Mouse (Mus musculus): Measurements from ENCODE around the gene Flt3. TPM values are rescaled to one million over a fixed set of nuclear protein-coding genes. Genes with fewer than 3 reads are reported as not detected.
A peak's percentile ranks its signal among the peaks of the same experiment; 100 is the strongest.

Gene Flt3
- polyA plus RNA-seq, 1 experiment from 2014 or later = 0.02 TPM

- H3K27ac ChIP-seq (replicated peaks) = no peak overlapping the region
- H3K4me3 ChIP-seq = no peak overlapping the region
- H3K27me3 ChIP-seq (ENCODE audit: low read depth, poor library complexity, severe bottlenecking) = peaks cover 100% of the 10 kb centered on the region
- DNase-seq (ENCODE audit: low spot score) = peak; percentile 47
- H3K36me3 ChIP-seq = no peaks in the 10 kb centered on the region
- under 1% methylated on average over 39 of the region's 39 CpGs for WGBS
- no peaks in the 10 kb centered on the region for H3K9me3 ChIP-seq (replicated peaks)
- peaks cover 10% of the 10 kb centered on the region for H3K4me1 ChIP-seq
These were observed 85.5 kb downstream of the Flt3 start for GRCm38 (mm10) chr5:147314646-147315431.

GRCm38 (mm10) chr5:147312830-147313685, 87.2 kb downstream of the Flt3 start:
- Histone ChIP-seq H3K27ac (replicated peaks) (no peak overlapping the region), H3K36me3 (no peaks in the 10 kb centered on the region), H3K4me3 (no peak overlapping the region), H3K27me3 (ENCODE audit: low read depth, poor library complexity, severe bottlenecking) (peaks cover 100% of the 10 kb centered on the region), H3K4me1 (peaks cover 10% of the 10 kb centered on the region), H3K9me3 (replicated peaks) (no peaks in the 10 kb centered on the region)
- no peak for DNase-seq (ENCODE audit: low spot score)
- WGBS = 1% methylated on average over 27 of the region's 27 CpGs

DNA sequence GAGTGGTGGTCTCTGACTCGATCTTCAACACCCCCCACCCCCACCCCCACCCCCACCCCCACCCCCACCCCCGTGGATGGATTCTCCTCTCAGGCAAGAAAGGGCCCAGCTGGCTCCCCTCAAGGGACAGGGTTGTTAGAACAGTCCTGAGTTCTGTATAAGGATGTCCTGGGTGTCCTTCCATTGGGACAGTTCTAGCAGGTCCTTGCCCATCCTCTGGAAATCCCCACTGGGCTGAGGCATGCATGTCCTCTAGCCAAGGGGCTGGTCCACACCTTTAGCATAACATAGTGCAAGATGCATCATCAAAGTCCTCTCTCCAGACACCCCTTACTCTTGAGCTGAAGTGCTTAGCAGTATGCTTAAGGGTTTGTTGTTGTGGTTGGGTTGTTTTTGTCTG, 90.5 kb downstream of the Flt3 start:
- H3K9me3 ChIP-seq (replicated peaks) = no peaks in the 10 kb centered on the region
- no peak overlapping the region for H3K4me3 ChIP-seq
- H3K27me3 ChIP-seq (ENCODE audit: low read depth, poor library complexity, severe bottlenecking) = peaks cover 100% of the 10 kb centered on the region
- H3K27ac ChIP-seq (replicated peaks) = no peak overlapping the region
- H3K4me1 ChIP-seq = peaks cover 17% of the 10 kb centered on the region
- DNase-seq (ENCODE audit: low spot score) = no peak
- H3K36me3 ChIP-seq = no peaks in the 10 kb centered on the region
- WGBS = 0% methylated on average over 2 of the region's 2 CpGs

DNA sequence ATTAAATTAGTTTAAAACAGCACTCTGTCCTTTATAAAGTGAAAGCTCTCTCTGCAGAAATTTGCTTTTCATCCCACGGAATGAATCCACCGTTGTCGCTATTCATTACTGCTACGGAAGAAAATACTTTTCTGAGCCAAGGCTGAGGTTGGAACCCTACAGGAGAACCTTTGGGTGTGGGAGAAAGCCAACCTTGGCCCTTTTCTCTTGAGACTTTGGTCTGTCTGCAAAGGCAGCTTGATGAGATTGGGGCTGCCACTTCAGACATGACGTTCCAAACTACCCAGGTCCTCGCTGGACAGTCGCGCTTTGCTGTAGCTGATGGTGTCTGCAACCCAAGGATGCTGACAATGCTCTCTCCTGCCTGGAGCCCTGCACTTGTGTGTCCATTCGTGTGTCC, 91.8 kb downstream of the Flt3 start:
- Histone ChIP-seq H3K4me3 (no peak overlapping the region), H3K27me3 (ENCODE audit: low read depth, poor library complexity, severe bottlenecking) (peaks cover 100% of the 10 kb centered on the region), H3K4me1 (peaks cover 24% of the 10 kb centered on the region), H3K36me3 (no peaks in the 10 kb centered on the region), H3K9me3 (replicated peaks) (no peaks in the 10 kb centered on the region), H3K27ac (replicated peaks) (no peak overlapping the region)
- 4% methylated on average over 9 of the region's 9 CpGs for WGBS
- no peak for DNase-seq (ENCODE audit: low spot score)

DNA sequence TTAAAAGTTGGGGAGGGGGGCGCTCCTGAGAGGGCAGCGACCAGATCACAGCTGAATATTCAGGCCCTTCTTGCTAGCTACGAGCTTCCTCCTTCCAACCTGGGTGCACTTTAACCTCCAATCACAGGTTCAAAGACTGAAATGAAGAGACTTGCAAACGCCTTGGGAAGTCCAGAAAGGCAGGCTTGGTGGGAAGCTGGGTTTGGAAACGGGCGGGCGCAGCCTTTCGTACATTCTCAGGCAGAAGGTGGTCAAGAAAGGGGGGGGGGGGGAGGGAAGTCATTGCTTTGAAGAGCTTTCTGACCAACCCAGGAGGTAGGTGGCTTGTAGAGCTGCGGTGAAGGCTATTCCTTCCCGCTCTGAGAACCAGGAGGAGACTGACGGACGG, 92.9 kb downstream of the Flt3 start:
- WGBS = 1% methylated on average over 12 of the region's 12 CpGs
- Histone ChIP-seq H3K4me1 (peaks cover 24% of the 10 kb centered on the region), H3K36me3 (no peaks in the 10 kb centered on the region), H3K4me3 (no peak overlapping the region), H3K27ac (replicated peaks) (no peak overlapping the region), H3K27me3 (ENCODE audit: low read depth, poor library complexity, severe bottlenecking) (peaks cover 100% of the 10 kb centered on the region), H3K9me3 (replicated peaks) (no peaks in the 10 kb centered on the region)
- peak; percentile 44 for DNase-seq (ENCODE audit: low spot score)

GRCm38 (mm10) chr5:147306638-147307397, 93.5 kb downstream of the Flt3 start, which contains the start of gene Cdx2:
Cdx2 (minus strand) TSS chr5:147307270.
- peaks cover 24% of the 10 kb centered on the region for H3K4me1 ChIP-seq
- H3K36me3 ChIP-seq = no peaks in the 10 kb centered on the region
- H3K9me3 ChIP-seq (replicated peaks) = no peaks in the 10 kb centered on the region
- under 1% methylated on average over 63 of the region's 63 CpGs for WGBS
- DNase-seq (ENCODE audit: low spot score) = peak; percentile 49
- no peak within 1 kb of the TSS for H3K27ac ChIP-seq (replicated peaks)
- peaks cover 100% of the 10 kb centered on the region for H3K27me3 ChIP-seq (ENCODE audit: low read depth, poor library complexity, severe bottlenecking)
- 0 out of 2 replicates have a peak within 1 kb of the TSS, but pooled peaks have one; percentile 16 for H3K4me3 ChIP-seq

DNA sequence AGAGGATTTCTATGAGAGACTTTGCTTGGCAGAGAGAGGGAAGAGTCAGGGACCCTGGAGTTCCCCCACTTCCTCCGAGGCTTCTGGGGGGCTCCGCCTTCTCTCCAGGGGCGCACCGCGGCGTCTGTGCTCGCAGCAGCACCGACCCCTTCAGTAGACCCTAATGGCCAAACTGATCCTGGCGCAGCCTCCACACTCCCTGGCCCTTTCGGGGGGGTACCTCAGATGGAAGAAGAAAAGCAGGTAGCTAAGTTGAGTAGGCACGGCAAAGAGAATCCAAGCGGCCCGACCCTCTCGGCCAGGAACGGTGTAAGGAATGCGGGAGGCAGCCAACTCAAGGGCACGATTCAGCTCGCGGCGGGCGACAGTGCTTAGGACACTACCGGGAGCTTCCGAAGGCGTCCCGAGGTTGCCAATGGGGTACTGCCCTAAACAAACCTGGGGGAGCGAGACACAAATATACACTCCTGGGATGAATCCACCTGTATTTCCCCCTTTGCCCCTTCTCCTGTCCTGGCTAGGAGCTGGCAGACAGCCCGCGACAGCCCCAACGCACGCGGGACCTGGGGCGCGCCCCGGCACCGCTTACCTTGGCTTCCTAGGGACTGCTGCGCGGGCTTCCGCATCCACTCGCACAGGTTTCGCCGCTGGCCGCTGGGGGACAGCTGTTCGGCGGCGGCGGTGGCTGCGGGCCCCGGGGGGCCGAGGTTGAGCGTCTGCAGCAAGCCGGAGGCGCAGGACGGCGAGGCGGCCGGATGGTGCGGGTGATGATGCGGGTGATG, 94.2 kb downstream of the Flt3 start:
- no peaks in the 10 kb centered on the region for H3K36me3 ChIP-seq
- under 1% methylated on average over 58 of the region's 58 CpGs for WGBS
- H3K9me3 ChIP-seq (replicated peaks) = no peaks in the 10 kb centered on the region
- peaks cover 100% of the 10 kb centered on the region for H3K27me3 ChIP-seq (ENCODE audit: low read depth, poor library complexity, severe bottlenecking)
- H3K4me3 ChIP-seq = 0 out of 2 replicates have a peak overlapping the region, but pooled peaks have one; percentile 16
- no peak overlapping the region for H3K27ac ChIP-seq (replicated peaks)
- peak; percentile 47 for DNase-seq (ENCODE audit: low spot score)
- peaks cover 27% of the 10 kb centered on the region for H3K4me1 ChIP-seq

DNA sequence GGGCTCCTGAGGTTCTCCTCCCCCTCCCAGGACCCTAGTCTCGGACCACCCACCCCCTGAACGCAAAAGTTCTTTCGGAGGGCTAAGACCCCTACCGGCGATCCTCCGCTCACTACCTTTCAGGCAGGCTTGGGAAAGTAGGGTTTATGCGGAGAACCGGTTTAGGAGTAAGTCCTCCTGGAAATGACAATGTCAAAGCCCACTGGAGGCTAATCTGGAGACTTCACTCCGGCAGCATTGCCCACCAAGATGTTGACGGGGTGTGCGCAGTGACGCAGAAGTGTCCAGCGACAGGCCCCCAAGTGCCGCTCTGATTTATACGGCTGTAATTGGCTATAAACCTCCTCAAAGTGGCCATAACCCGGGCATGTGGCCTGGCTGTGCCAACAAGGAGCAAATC, 95.1 kb downstream of the Flt3 start:
- H3K36me3 ChIP-seq = no peaks in the 10 kb centered on the region
- peaks cover 100% of the 10 kb centered on the region for H3K27me3 ChIP-seq (ENCODE audit: low read depth, poor library complexity, severe bottlenecking)
- H3K27ac ChIP-seq (replicated peaks) = no peak overlapping the region
- H3K4me3 ChIP-seq = no peak overlapping the region
- H3K9me3 ChIP-seq (replicated peaks) = no peaks in the 10 kb centered on the region
- WGBS = 1% methylated on average over 16 of the region's 16 CpGs
- peaks cover 28% of the 10 kb centered on the region for H3K4me1 ChIP-seq
- peak; percentile 44 for DNase-seq (ENCODE audit: low spot score)

DNA sequence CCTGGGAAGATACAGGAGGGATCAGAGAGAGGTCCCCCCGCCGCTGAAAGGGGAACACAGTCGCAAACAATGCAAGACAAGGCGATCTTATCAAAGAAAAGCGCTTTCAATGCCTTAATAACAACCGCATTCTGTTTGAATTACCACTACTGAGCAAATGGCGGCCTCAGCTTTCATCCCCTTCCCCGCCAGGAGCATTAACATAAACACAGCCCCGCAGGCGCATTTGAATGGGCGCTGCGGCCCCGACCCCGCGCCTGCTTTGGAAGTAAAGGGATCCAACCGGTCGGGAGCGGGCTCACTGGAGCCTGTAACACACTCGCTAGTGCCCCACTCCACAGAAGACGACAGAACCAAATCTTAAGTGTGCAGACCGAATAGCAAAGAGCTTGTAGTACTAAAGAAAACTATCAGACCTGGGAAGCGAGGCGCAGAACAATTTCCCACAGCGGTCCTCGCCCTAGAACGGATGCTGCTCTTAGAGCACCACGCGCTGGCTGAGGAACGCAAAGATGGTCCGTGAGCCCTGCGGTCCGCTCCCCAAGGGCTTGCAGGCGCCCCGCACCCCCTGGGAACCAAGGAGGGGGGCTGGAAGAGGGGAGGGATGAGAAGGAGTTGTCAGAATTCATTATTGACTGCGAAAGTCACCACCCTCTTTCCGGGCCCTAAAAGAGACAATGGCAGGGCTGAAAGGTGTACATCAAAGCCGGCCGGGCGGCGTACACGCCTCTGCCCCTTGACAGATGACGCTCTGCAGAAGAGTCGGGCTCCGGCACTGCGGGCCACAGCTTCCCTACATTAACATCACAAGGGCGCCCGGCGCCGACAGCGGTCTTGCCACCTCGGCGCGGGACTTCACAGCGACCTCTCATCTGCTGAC, 95.8 kb downstream of the Flt3 start:
- Histone ChIP-seq H3K27ac (replicated peaks) (no peak overlapping the region), H3K4me3 (no peak overlapping the region), H3K36me3 (no peaks in the 10 kb centered on the region), H3K9me3 (replicated peaks) (no peaks in the 10 kb centered on the region), H3K27me3 (ENCODE audit: low read depth, poor library complexity, severe bottlenecking) (peaks cover 100% of the 10 kb centered on the region), H3K4me1 (peaks cover 35% of the 10 kb centered on the region)
- under 1% methylated on average over 54 of the region's 54 CpGs for WGBS
- DNase-seq (ENCODE audit: low spot score) = peak; percentile 56

- H3K4me1 ChIP-seq = peaks cover 41% of the 10 kb centered on the region
- no peaks in the 10 kb centered on the region for H3K9me3 ChIP-seq (replicated peaks)
- peak; percentile 40 for DNase-seq (ENCODE audit: low spot score)
- no peak overlapping the region for H3K4me3 ChIP-seq
- 4% methylated on average over 13 of the region's 13 CpGs for WGBS
- H3K27ac ChIP-seq (replicated peaks) = no peak overlapping the region
- H3K27me3 ChIP-seq (ENCODE audit: low read depth, poor library complexity, severe bottlenecking) = peaks cover 100% of the 10 kb centered on the region
- H3K36me3 ChIP-seq = no peaks in the 10 kb centered on the region
These were observed 97.4 kb downstream of the Flt3 start for GRCm38 (mm10) chr5:147302746-147303400.

DNA sequence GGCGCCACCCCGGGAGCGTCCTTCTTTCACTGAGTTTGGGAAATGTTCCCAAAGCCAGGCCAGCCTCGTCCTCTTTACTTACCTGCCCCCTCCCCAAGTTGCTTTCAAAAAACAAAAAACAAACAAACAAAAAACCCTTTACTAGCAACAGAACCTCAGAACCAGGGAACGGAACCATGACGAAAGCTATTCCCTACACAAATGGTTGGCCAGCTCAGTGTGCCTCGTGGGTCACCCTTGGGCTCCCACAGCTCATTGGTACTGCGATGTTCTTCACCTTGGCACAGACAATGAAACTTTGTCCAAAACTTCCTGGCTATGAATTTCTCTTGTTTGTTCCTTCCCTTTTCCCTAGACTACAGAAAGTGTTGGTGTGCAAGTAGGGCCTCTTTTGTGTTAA, 98.1 kb downstream of the Flt3 start:
- WGBS = 3% methylated on average over 8 of the region's 8 CpGs
- no peak overlapping the region for H3K27ac ChIP-seq (replicated peaks)
- H3K4me1 ChIP-seq = peaks cover 41% of the 10 kb centered on the region
- H3K36me3 ChIP-seq = no peaks in the 10 kb centered on the region
- H3K27me3 ChIP-seq (ENCODE audit: low read depth, poor library complexity, severe bottlenecking) = peaks cover 100% of the 10 kb centered on the region
- no peak for DNase-seq (ENCODE audit: low spot score)
- no peaks in the 10 kb centered on the region for H3K9me3 ChIP-seq (replicated peaks)
- no peak overlapping the region for H3K4me3 ChIP-seq

Measured in midbrain, embryonic 10.5 days (tissue).